Mouse (Mus musculus): ENCODE measurements at regions not wholly inside any gene's neighbourhood (a gene's known extent, or its start where the extent isn't known, plus 50 kb on each side); places are given as distances from the start of the nearest gene placed in this dataset.

DNA sequence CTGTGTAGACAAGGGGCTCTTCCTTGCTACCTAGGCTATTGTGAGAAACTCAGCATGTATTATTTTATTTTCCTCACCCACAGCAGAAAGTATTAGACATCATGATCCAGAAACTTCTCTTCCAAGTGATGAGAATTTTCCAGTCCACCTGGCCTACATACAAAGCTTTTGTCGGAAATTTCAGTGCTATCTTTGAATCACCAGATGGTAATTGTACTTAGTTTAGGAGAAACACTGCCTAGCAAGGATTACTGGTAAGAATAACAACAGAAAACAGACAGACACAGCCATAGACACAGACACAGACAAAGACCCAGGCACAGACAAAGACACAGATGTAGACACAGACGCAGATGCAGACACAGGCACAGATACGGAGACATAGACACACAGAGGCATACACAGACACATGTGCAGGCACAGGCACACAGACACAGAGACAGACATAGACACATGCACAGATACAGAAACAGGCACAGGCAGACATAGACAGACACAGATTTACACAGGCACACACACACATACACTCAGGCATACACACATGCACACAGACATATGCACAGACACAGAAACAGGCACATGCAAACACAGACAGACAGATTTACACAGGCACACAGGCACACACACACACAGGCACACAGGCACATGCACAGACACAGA is 76.7 kb upstream of the Ndufb6 start:
- no peak for TF ChIP-seq CTCF (conservative IDR thresholded peaks at IDR 0.05; ENCODE audit: low read length)
- TF ChIP-seq NANOG (IDR thresholded peaks at IDR 0.05; ENCODE audit: borderline replicate concordance, low read length), result no peak
